Mouse (Mus musculus) limb, embryonic 11.5 days (tissue): Measurements from ENCODE around the gene Cfd. TPM values are rescaled to one million over a fixed set of nuclear protein-coding genes. Genes with fewer than 3 reads are reported as not detected.

ENCODE experiments used
- ATAC-seq: fragments of 200-750 bp; cut with Nextera tagmentation; 2 replicates; pipeline ENCODE4 v1.8.0; 2017; ENCODE audit warnings: low read depth; ENCODE audit not compliant: insufficient number of reproducible peaks, low FRiP score, low TSS enrichment
- DNase-seq: peaks from one replicate; pipeline ENCODE4 v3.0.0-alpha.2; 2015; ENCODE audit warnings: low spot score
- H3K27ac ChIP-seq: fragments of 300-500 bp; sonication (generic); replicated peaks from 2 replicates; pipeline ENCODE4 v1.5.1; 2014; ENCODE audit warnings: low read depth, mild to moderate bottlenecking, low read length
- H3K27me3 ChIP-seq: fragments of 300-500 bp; sonication (generic); 2 replicates; pipeline ENCODE4 v1.6.1; 2014; ENCODE audit warnings: mild to moderate bottlenecking, low read length, mixed read lengths; ENCODE audit not compliant: control insufficient read depth, insufficient read depth
- H3K36me3 ChIP-seq: fragments of 300-500 bp; sonication (generic); 2 replicates; pipeline ENCODE4 v1.6.1; 2014; ENCODE audit warnings: mild to moderate bottlenecking, low read length, moderate library complexity, mixed read lengths; ENCODE audit not compliant: control insufficient read depth, insufficient read depth
- H3K4me1 ChIP-seq: fragments of 300-500 bp; sonication (generic); 2 replicates; pipeline ENCODE4 v1.6.1; 2014; ENCODE audit warnings: low read length, mixed read lengths; ENCODE audit not compliant: control insufficient read depth, insufficient read depth
- H3K4me2 ChIP-seq: fragments of 300-500 bp; sonication (generic); 2 replicates; pipeline ENCODE4 v1.6.1; 2014; ENCODE audit warnings: low read depth, mild to moderate bottlenecking, moderate library complexity; ENCODE audit not compliant: severe bottlenecking
- H3K4me3 ChIP-seq: fragments of 300-500 bp; sonication (generic); 2 replicates; pipeline ENCODE4 v1.5.1; 2014; ENCODE audit warnings: low read depth, low read length
- H3K9ac ChIP-seq: fragments of 300-500 bp; sonication (generic); 2 replicates; pipeline ENCODE4 v1.6.1; 2014; ENCODE audit warnings: mild to moderate bottlenecking, low read length
- H3K9me3 ChIP-seq: fragments of 300-500 bp; sonication (generic); 2 replicates; pipeline ENCODE4 v1.6.1; 2016; ENCODE audit warnings: low read length; ENCODE audit not compliant: control insufficient read depth
- WGBS: fragments of 180-500 bp; shearing (Covaris S2); extraction: QIAGEN DNeasy Blood & Tissue Kit; methylation state at CpG from one replicate; pipeline ENCODE4 v1.1.7; 2014; 5-methylcytosine and 5-hydroxymethylcytosine counted together
- polyA plus RNA-seq: library from polyadenylated mRNA; unstranded; fragments of >200 nt; fragmentation: Nextera tagmentation; extraction: Ambion mirVana; gene quantifications from 2 replicates; pipeline ENCODE4 v1.2.1, GENCODE M21; 2014

The Cfd gene
- polyA plus RNA-seq, 1 experiment from 2014 or later: not detected

GRCm38 (mm10) chr10:79900951-79901410, 10.3 kb downstream of the Cfd start:
- ATAC-seq (no peak), DNase-seq (no peak)
- Histone ChIP-seq H3K27me3 (no peaks in the 10 kb centered on the region), H3K4me2 (no peak overlapping the region), H3K36me3 (peaks cover 20% of the 10 kb centered on the region; the same call in 1 of the 2 replicates), H3K9ac (no peak overlapping the region), H3K9me3 (no peaks in the 10 kb centered on the region; the same call in 1 of the 2 replicates), H3K4me3 (no peak overlapping the region), H3K27ac (no peak overlapping the region), H3K4me1 (0 out of 2 replicates have a peak, but pooled peaks cover 2% of the 10 kb centered on the region)
- 43% methylated on average over 2 of the region's 2 CpGs for WGBS

GRCm38 (mm10) chr10:79906712-79907111, 16.1 kb downstream of the Cfd start:
- Histone ChIP-seq H3K27me3 (no peaks in the 10 kb centered on the region), H3K9ac (no peak overlapping the region)

GRCm38 (mm10) chr10:79907415-79907814, 16.8 kb downstream of the Cfd start:
- H3K27ac ChIP-seq: no peak overlapping the region
- no peak overlapping the region for H3K9ac ChIP-seq
- H3K36me3 ChIP-seq: peaks cover 15% of the 10 kb centered on the region; the same call in 1 of the 2 replicates
- ATAC-seq (no peak), DNase-seq (no peak)
- no peaks in the 10 kb centered on the region for H3K27me3 ChIP-seq
- no peaks in the 10 kb centered on the region; the same call in 1 of the 2 replicates for H3K9me3 ChIP-seq
- no peaks in the 10 kb centered on the region for H3K4me1 ChIP-seq
- 95% methylated on average over 10 of the region's 10 CpGs for WGBS
- 0 out of 2 replicates have a peak overlapping the region, but pooled peaks have one; percentile 14 for H3K4me3 ChIP-seq
- H3K4me2 ChIP-seq: no peak overlapping the region

More at GRCm38 (mm10) chr10:79906712-79907111, 16.1 kb downstream of the Cfd start:
- Histone ChIP-seq H3K4me2 (no peak overlapping the region), H3K36me3 (peaks cover 15% of the 10 kb centered on the region; the same call in 1 of the 2 replicates), H3K4me1 (no peaks in the 10 kb centered on the region), H3K27ac (no peak overlapping the region), H3K4me3 (no peak overlapping the region), H3K9me3 (no peaks in the 10 kb centered on the region; the same call in 1 of the 2 replicates)
- ATAC-seq (no peak), DNase-seq (no peak)
- 95% methylated on average over 9 of the region's 9 CpGs for WGBS

- 1% methylated on average over 52 of the region's 52 CpGs for WGBS
- H3K27ac ChIP-seq: peak within 1 kb of the TSS; percentile 96
- DNase-seq: peak; percentile 97
- H3K4me2 ChIP-seq: peak within 1 kb of the TSS; percentile 40
- peak within 1 kb of the TSS; percentile 96 for H3K9ac ChIP-seq
- H3K27me3 ChIP-seq: no peaks in the 10 kb centered on the region
- peak; percentile 94 for ATAC-seq
- H3K36me3 ChIP-seq: peaks cover 12% of the 10 kb centered on the region; the same call in 1 of the 2 replicates
- no peaks in the 10 kb centered on the region for H3K4me1 ChIP-seq
- no peaks in the 10 kb centered on the region; the same call in 1 of the 2 replicates for H3K9me3 ChIP-seq
- H3K4me3 ChIP-seq: peak within 1 kb of the TSS; percentile 71
Observed at GRCm38 (mm10) chr10:79908167-79909091, 17.8 kb downstream of the Cfd start, which contains the start of gene Med16. Gene Med16 (minus strand): TSS chr10:79908923.

GRCm38 (mm10) chr10:79909092-79909922, 18.7 kb downstream of the Cfd start:
- no peak overlapping the region for H3K27ac ChIP-seq
- H3K4me3 ChIP-seq: no peak overlapping the region
- ATAC-seq (no peak), DNase-seq (peak; percentile 59)
- H3K9ac ChIP-seq: no peak overlapping the region
- no peaks in the 10 kb centered on the region for H3K4me1 ChIP-seq
- no peak overlapping the region for H3K4me2 ChIP-seq
- H3K27me3 ChIP-seq: no peaks in the 10 kb centered on the region
- peaks cover 12% of the 10 kb centered on the region; the same call in 1 of the 2 replicates for H3K36me3 ChIP-seq
- 23% methylated on average over 14 of the region's 14 CpGs for WGBS
- H3K9me3 ChIP-seq: no peaks in the 10 kb centered on the region; the same call in 1 of the 2 replicates

GRCm38 (mm10) chr10:79910556-79910955, 19.9 kb downstream of the Cfd start, which contains the start of gene Gm26602:
Gene Gm26602 (plus strand): TSS chr10:79910856.
- no peak within 1 kb of the TSS for H3K4me3 ChIP-seq
- WGBS: 85% methylated on average over 4 of the region's 4 CpGs
- H3K4me1 ChIP-seq: no peaks in the 10 kb centered on the region
- no peak within 1 kb of the TSS for H3K4me2 ChIP-seq
- DNase-seq (no peak), ATAC-seq (no peak)
- no peak within 1 kb of the TSS for H3K27ac ChIP-seq
- H3K27me3 ChIP-seq: no peaks in the 10 kb centered on the region
- peaks cover 4% of the 10 kb centered on the region; the same call in 1 of the 2 replicates for H3K36me3 ChIP-seq
- no peaks in the 10 kb centered on the region for H3K9me3 ChIP-seq
- H3K9ac ChIP-seq: no peak within 1 kb of the TSS

GRCm38 (mm10) chr10:79912412-79912811, 21.8 kb downstream of the Cfd start:
- WGBS: 61% methylated on average over 20 of the region's 20 CpGs
- Histone ChIP-seq H3K27ac (no peak overlapping the region), H3K9ac (no peak overlapping the region), H3K4me3 (no peak overlapping the region), H3K4me1 (peaks cover 8% of the 10 kb centered on the region), H3K27me3 (peaks cover 3% of the 10 kb centered on the region), H3K4me2 (no peak overlapping the region), H3K36me3 (peaks cover 3% of the 10 kb centered on the region; the same call in 1 of the 2 replicates), H3K9me3 (no peaks in the 10 kb centered on the region)
- ATAC-seq (no peak), DNase-seq (no peak)
